Mouse (Mus musculus) small intestine, adult 2 months (tissue): ENCODE data around the gene Rcn3. TPM values are rescaled to one million over a fixed set of nuclear protein-coding genes. Genes with fewer than 3 reads are reported as not detected.

Experiments used
- H3K27ac ChIP-seq: fragments of 200-500 bp; 2 replicates; pipeline ENCODE4 v1.5.1; 2012; ENCODE audit warnings: low read depth, low read length, control low read depth, inconsistent platforms; ENCODE audit not compliant: insufficient read depth
- H3K27me3 ChIP-seq: fragments of 200-500 bp; 2 replicates; pipeline ENCODE4 v1.6.1; 2012; ENCODE audit warnings: mild to moderate bottlenecking, moderate library complexity, low read length, inconsistent platforms; ENCODE audit not compliant: control insufficient read depth, insufficient read depth
- H3K36me3 ChIP-seq: fragments of 200-500 bp; 2 replicates; pipeline ENCODE4 v1.6.1; 2012; ENCODE audit warnings: mild to moderate bottlenecking, low read length, control low read depth, inconsistent platforms; ENCODE audit not compliant: control insufficient read depth, insufficient read depth
- H3K4me1 ChIP-seq: fragments of 200-500 bp; 2 replicates; pipeline ENCODE4 v1.6.1; 2012; ENCODE audit warnings: low read length, inconsistent platforms, mixed read lengths; ENCODE audit not compliant: control insufficient read depth, insufficient read depth, insufficient read length
- H3K4me3 ChIP-seq: fragments of 200-500 bp; 2 replicates; pipeline ENCODE4 v1.5.1; 2012; ENCODE audit warnings: low read depth, mild to moderate bottlenecking, control low read depth, inconsistent platforms, low read length, moderate library complexity
- CTCF ChIP-seq: fragments of 200-500 bp; IDR thresholded peaks from 2 replicates; pipeline ENCODE4 v1.5.1; 2012; ENCODE audit warnings: low read depth, mild to moderate bottlenecking, control low read depth, inconsistent platforms, low read length, moderate library complexity, mixed read lengths; ENCODE audit not compliant: insufficient replicate concordance, insufficient read length; ENCODE audit errors: extremely low read depth
- POLR2A ChIP-seq: fragments of 200-500 bp; IDR thresholded peaks from 2 replicates; pipeline ENCODE4 v1.6.1; 2012; ENCODE audit warnings: low read depth, mild to moderate bottlenecking, control low read depth, inconsistent platforms, low read length, moderate library complexity
- WGBS: fragments of 180-500 bp; shearing (Covaris S2); methylation state at CpG from one replicate; pipeline ENCODE4 v1.1.7; 2018; 5-methylcytosine and 5-hydroxymethylcytosine counted together
- polyA plus RNA-seq: library from polyadenylated mRNA; depleted of rRNA; stranded (reverse); fragments of >200 nt; gene quantifications from 2 replicates; pipeline ENCODE4 v1.2.3, GENCODE M21; 2012

The Rcn3 gene
- polyA plus RNA-seq, 1 experiment: 49.9 TPM

GRCm38 (mm10) chr7:45056972-45057348 lies 35.1 kb downstream of the Rcn3 start:
- Histone ChIP-seq H3K4me3 (no peak overlapping the region), H3K27ac (no peak overlapping the region), H3K27me3 (no peaks in the 10 kb centered on the region), H3K36me3 (peaks cover 3% of the 10 kb centered on the region; the same call in 1 of the 2 replicates), H3K4me1 (peaks cover 3% of the 10 kb centered on the region; the same call in 1 of the 2 replicates)
- TF ChIP-seq POLR2A (no peak), CTCF (no peak)

GRCm38 (mm10) chr7:45056329-45056971 lies 35.6 kb downstream of the Rcn3 start:
- no peak overlapping the region for H3K27ac ChIP-seq
- peaks cover 3% of the 10 kb centered on the region; the same call in 1 of the 2 replicates for H3K36me3 ChIP-seq
- WGBS: 78% methylated on average over 14 of the region's 14 CpGs
- H3K4me1 ChIP-seq: peaks cover 7% of the 10 kb centered on the region
- no peaks in the 10 kb centered on the region for H3K27me3 ChIP-seq
- no peak for TF ChIP-seq POLR2A
- no peak for TF ChIP-seq CTCF
- H3K4me3 ChIP-seq: no peak overlapping the region

- H3K36me3 ChIP-seq: peaks cover 14% of the 10 kb centered on the region
- whole genome bisulfite sequencing: under 1% methylated on average over 33 of the region's 33 CpGs
- peak overlapping the region; percentile 80 for H3K27ac ChIP-seq
- H3K4me1 ChIP-seq: peaks cover 8% of the 10 kb centered on the region
- no peaks in the 10 kb centered on the region for H3K27me3 ChIP-seq
- TF ChIP-seq POLR2A: peak; percentile 56
- no peak for TF ChIP-seq CTCF
- peak overlapping the region; percentile 98 for H3K4me3 ChIP-seq
Observed at GRCm38 (mm10) chr7:45053931-45054510, 38.0 kb downstream of the Rcn3 start.

GRCm38 (mm10) chr7:45053117-45053930 lies 38.7 kb downstream of the Rcn3 start:
- TF ChIP-seq POLR2A: no peak; the same call in 1 of the 2 replicates
- no peak for TF ChIP-seq CTCF
- H3K27me3 ChIP-seq: no peaks in the 10 kb centered on the region
- peak overlapping the region; percentile 80 for H3K27ac ChIP-seq
- H3K4me1 ChIP-seq: peaks cover 8% of the 10 kb centered on the region
- H3K4me3 ChIP-seq: peak overlapping the region; percentile 98
- WGBS: under 1% methylated on average over 50 of the region's 59 CpGs
- peaks cover 18% of the 10 kb centered on the region for H3K36me3 ChIP-seq

GRCm38 (mm10) chr7:45052862-45053116 lies 39.2 kb downstream of the Rcn3 start, which contains the start of gene Prr12:
Gene Prr12, minus strand, starts transcription at chr7:45052881.
- Histone ChIP-seq H3K4me1 (peaks cover 8% of the 10 kb centered on the region), H3K4me3 (peak within 1 kb of the TSS; percentile 98), H3K36me3 (peaks cover 23% of the 10 kb centered on the region), H3K27ac (peak within 1 kb of the TSS; percentile 80), H3K27me3 (no peaks in the 10 kb centered on the region)
- 0% methylated on average over 9 of the region's 18 CpGs for WGBS
- TF ChIP-seq CTCF (no peak), POLR2A (no peak)

- H3K4me1 ChIP-seq: peaks cover 8% of the 10 kb centered on the region
- H3K4me3 ChIP-seq: peak overlapping the region; percentile 98
- peak overlapping the region; percentile 71 for H3K27ac ChIP-seq
- no peaks in the 10 kb centered on the region for H3K27me3 ChIP-seq
- peaks cover 28% of the 10 kb centered on the region for H3K36me3 ChIP-seq
- TF ChIP-seq CTCF (no peak), POLR2A (no peak)
- WGBS: 1% methylated on average over 38 of the region's 38 CpGs
Observed at GRCm38 (mm10) chr7:45052181-45052861, 39.7 kb downstream of the Rcn3 start.

- peak overlapping the region; percentile 98 for H3K4me3 ChIP-seq
- WGBS: 15% methylated on average over 13 of the region's 13 CpGs
- peaks cover 8% of the 10 kb centered on the region for H3K4me1 ChIP-seq
- H3K27me3 ChIP-seq: no peaks in the 10 kb centered on the region
- H3K36me3 ChIP-seq: peaks cover 35% of the 10 kb centered on the region
- no peak for TF ChIP-seq POLR2A
- TF ChIP-seq CTCF: no peak
- H3K27ac ChIP-seq: no peak overlapping the region
Observed at GRCm38 (mm10) chr7:45051601-45051974, 40.4 kb downstream of the Rcn3 start.
